Mouse (Mus musculus) lung, adult 18-20 months (tissue): ENCODE measurements around the gene Gdi1.
A peak's percentile ranks its signal among the peaks of the same experiment; 100 is the strongest.
"Not testable (repeated sequence)": the region's sequence is repeated elsewhere in the genome, so short reads cannot be mapped to it uniquely, and the experiment has no call there.

Experiments
- DNase-seq, 2 experiments: peaks; one replicate each; pipeline ENCODE4 v3.0.0; 2022; ENCODE audit warnings: mixed read lengths in 2 of 2

Gene Gdi1

DNA sequence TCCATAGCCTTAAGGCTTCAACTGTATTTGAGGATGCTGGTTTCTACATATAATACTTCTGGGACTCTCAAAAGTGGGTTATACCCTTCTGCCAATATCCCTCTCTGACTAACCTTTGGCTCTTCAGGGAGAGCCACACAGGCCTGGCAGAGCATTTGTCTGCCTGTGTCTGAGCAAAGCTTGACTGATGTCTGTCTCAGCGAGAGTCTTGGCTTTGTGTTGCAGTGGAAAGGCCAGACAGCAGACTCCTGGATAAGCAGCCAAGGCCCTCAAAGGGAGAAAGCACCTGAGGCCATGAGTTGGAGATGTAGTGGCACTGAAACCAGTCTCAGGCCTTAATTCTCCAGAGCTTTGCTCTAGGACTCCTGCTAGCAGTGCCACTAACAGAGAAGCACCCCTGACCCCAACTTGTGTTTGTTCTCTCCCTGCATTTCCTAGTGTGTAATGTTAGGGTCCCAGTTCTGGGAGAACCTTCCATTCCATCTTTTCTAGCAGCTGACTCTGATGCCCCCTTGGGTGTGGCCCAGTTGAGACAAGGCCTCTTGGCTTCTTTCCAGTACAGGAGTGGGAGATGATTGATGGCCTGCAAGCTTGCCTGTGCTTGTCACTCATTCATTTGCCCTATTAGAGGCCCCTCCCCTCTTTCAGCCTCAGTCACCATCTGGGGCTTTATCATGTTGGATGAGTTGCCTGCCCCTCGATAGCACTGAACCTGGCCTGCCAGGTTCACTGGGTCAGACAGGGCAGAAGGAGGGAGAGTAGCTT lies 25.6 kb downstream of the Gdi1 start:
- DNase-seq: no peak

DNA sequence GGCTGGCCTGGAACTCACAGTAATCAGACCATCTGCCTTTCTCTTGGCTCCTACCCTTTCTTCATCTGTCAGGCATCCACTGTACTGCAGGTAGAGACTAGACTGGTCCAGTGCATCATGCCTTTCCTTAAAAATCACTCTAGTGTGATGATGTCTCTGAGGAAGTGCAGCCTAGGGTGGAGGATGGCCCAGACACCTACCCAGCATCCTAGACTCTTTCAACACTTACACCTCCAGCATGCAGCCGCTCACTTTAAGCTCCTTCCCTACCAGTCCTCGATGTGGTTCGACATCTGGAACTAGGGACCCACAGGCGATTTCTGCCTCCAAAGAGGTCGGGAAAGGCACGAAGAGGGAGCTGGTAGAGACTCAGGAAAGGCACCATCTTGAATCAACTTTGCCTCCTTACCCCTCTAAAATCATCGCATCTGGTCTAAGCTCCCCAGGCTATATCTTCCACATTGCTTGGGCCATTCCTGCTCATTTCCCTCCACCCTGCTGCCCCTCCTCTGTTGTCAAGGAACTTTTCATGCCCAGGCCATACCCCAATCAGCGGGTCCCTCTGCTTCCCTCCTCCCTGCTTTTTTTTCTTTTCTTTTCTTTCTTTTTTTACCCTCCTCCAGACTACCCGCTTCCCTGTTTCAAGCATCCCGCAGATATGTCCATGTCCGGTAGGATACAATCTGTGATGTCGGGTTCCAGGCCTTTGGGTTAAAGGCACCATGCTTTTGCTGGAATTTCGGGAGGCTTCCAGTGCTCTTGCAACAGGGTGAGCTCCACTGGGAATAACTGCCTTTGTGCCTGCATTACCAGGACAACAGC lies 48.1 kb downstream of the Gdi1 start:
- DNase-seq: no peak

DNA sequence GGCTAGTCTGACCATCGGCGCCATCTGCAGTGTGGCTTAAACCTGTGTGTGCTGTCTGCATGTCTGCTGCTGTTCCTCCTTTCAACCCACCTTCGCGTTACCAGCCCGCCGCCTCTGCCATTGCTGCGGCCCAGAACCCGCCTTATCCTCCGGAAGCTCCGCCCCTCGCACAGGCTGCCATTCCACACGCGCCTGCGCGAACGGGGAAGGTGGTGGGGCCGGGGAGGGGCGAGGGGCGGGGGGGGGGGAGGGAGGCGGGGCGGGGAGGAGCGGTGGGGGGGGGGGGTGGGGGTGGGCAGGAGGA lies 48.6 kb downstream of the Gdi1 start, which contains the start of gene Lage3:
TSS of gene Lage3 (minus strand) at position 152 of the 304 bp plus-strand sequence.
- DNase-seq: peak; percentile 80 to 85

DNA sequence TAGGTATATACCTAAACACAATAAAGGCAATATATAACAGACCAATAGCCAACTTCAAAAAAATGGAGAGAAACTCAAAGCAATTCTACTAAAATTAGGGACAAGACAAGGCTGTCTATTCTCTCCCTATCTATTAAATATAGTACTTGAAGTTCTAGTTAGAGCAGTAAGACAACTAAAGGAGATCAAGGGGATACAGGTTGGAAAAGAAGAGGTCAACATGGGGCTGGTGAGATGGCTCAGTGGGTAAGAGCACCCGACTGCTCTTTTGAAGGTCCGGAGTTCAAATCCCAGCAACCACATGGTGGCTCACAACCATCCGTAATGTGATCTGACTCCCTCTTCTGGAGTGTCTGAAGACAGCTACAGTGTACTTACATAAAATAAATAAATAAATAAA lies 52.3 kb downstream of the Gdi1 start:
- not testable (repeated sequence) for DNase-seq

DNA sequence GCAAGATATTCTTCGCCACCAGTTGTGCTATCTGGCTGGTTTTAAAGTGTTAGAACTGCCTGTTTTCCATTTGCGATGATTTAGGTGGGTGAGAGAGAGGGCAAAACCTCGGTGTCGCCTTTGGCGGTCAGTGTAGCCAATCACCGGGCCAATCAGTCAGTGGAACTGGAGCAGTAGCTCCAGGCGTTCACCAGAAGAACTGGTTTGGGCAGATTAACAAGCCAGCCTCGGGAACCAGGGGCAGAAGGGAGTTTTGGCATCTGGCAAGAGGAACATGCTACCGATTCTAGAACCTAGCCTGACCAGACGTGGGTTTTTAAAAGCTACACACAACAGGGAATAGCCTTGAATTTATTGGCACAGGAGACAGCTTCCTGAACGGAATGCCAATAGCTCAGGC lies 54.4 kb downstream of the Gdi1 start:
- DNase-seq: peak; percentile 32 to 67
